Mouse (Mus musculus): ENCODE results near the gene Slc26a6. TPM values are rescaled to one million over a fixed set of nuclear protein-coding genes. Genes with fewer than 3 reads are reported as not detected.

Gene Slc26a6
- polyA plus RNA-seq (2014; fragmentation: Nextera tagmentation; extraction: Ambion mirVana), result 12.5 and 13.5 TPM in 2 replicates

DNA sequence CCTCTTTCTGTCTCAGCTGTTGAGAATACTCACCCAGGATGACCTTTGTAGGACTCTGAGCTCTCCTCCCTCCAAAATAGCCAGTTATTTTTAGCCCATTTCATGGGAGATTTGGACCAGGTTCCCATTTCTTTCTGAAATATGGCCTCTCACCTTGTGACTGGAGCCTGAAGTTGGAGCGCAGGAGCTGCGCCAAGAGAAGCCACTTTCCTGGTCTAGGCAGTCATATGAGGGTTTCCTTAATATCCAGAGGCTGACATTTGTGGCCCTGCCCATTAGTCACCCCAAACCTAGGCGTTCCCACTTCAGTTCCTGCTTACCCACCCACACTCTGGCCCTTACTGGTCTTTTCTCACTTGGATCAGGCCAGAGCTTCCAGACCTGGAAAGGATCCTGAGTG is at the start of gene Slc26a6:
TSS of gene Slc26a6 (plus strand) at position 308 of the 400 bp plus-strand sequence.
- DNase-seq (ENCODE audit: low spot score) (no peak), ATAC-seq (ENCODE audit: insufficient number of reproducible peaks, low FRiP score, low TSS enrichment, low read depth) (no peak)
- no peaks in the 10 kb centered on the region for H3K36me3 ChIP-seq (ENCODE audit: control insufficient read depth, insufficient read depth, low read length)
- peaks cover 7% of the 10 kb centered on the region; the same call in 1 of the 2 replicates for H3K4me1 ChIP-seq (ENCODE audit: control insufficient read depth, insufficient read depth, low read length)
- H3K27me3 ChIP-seq (ENCODE audit: control insufficient read depth, insufficient read depth, low read length), result no peaks in the 10 kb centered on the region
- H3K9me3 ChIP-seq (ENCODE audit: control insufficient read depth, low read length), result no peaks in the 10 kb centered on the region
- H3K4me3 ChIP-seq (ENCODE audit: low read depth, low read length), result peak within 1 kb of the TSS; percentile 74
- H3K27ac ChIP-seq (replicated peaks; ENCODE audit: low read depth, low read length), result peak within 1 kb of the TSS; percentile 74
- WGBS, result 93% methylated on average over 3 of the region's 3 CpGs
- peak within 1 kb of the TSS; percentile 63 for H3K9ac ChIP-seq (ENCODE audit: low read length)
- peak within 1 kb of the TSS; percentile 89 for H3K4me2 ChIP-seq (ENCODE audit: low read depth, severe bottlenecking)

DNA sequence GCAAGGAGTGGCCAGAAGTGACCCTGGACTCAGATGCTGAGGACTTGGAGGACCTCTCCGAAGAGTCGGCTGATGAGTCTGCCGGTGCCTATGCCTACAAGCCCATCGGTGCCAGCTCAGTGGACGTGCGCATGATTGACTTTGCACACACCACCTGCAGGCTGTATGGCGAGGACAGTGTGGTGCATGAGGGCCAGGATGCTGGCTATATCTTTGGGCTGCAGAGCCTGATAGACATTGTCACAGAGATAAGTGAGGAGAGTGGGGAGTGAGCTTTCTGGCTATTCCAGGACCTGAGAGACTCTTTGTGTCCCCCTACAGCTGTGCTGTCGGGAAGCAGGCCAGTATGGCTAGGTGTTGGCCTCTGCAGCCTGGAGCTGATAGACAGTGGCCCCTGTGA is 47.3 kb upstream of the Slc26a6 start:
- Histone ChIP-seq H3K9ac (ENCODE audit: low read length) (no peak overlapping the region), H3K4me2 (ENCODE audit: low read depth, severe bottlenecking) (no peak overlapping the region), H3K27ac (replicated peaks; ENCODE audit: low read depth, low read length) (no peak overlapping the region), H3K36me3 (ENCODE audit: control insufficient read depth, insufficient read depth, low read length) (peaks cover 12% of the 10 kb centered on the region), H3K9me3 (ENCODE audit: control insufficient read depth, low read length) (no peaks in the 10 kb centered on the region), H3K27me3 (ENCODE audit: control insufficient read depth, insufficient read depth, low read length) (no peaks in the 10 kb centered on the region), H3K4me3 (ENCODE audit: low read depth, low read length) (no peak overlapping the region), H3K4me1 (ENCODE audit: control insufficient read depth, insufficient read depth, low read length) (no peaks in the 10 kb centered on the region)
- DNase-seq (ENCODE audit: low spot score) (no peak), ATAC-seq (ENCODE audit: insufficient number of reproducible peaks, low FRiP score, low TSS enrichment, low read depth) (no peak)
- 93% methylated on average over 8 of the region's 8 CpGs for WGBS

DNA sequence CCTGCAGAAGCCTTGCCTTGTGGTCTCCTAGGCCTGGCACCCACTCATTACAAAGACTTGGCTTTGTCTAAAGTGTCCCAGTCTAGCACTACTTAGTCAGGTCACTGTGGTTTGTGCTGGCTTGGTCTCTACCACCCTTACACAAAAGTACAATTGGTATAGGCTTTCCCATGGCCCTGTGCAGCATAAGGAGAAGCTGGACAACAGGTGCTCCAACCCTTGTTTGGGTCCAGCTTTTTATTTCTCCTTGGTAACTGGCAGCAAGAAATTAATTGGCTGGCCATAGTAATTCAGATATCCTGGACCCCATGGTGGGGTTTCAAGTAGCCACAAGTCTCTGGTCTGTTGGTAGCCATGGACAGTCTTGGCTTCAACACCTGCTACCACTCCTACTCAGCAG is 46.7 kb upstream of the Slc26a6 start:
- ATAC-seq (ENCODE audit: insufficient number of reproducible peaks, low FRiP score, low TSS enrichment, low read depth), result no peak
- no peaks in the 10 kb centered on the region for H3K9me3 ChIP-seq (ENCODE audit: control insufficient read depth, low read length)
- no peak overlapping the region for H3K27ac ChIP-seq (replicated peaks; ENCODE audit: low read depth, low read length)
- H3K9ac ChIP-seq (ENCODE audit: low read length), result no peak overlapping the region
- H3K36me3 ChIP-seq (ENCODE audit: control insufficient read depth, insufficient read depth, low read length), result peaks cover 12% of the 10 kb centered on the region
- H3K4me1 ChIP-seq (ENCODE audit: control insufficient read depth, insufficient read depth, low read length), result no peaks in the 10 kb centered on the region
- no peak for DNase-seq (ENCODE audit: low spot score)
- H3K4me3 ChIP-seq (ENCODE audit: low read depth, low read length), result no peak overlapping the region
- no peaks in the 10 kb centered on the region for H3K27me3 ChIP-seq (ENCODE audit: control insufficient read depth, insufficient read depth, low read length)
- no peak overlapping the region for H3K4me2 ChIP-seq (ENCODE audit: low read depth, severe bottlenecking)

DNA sequence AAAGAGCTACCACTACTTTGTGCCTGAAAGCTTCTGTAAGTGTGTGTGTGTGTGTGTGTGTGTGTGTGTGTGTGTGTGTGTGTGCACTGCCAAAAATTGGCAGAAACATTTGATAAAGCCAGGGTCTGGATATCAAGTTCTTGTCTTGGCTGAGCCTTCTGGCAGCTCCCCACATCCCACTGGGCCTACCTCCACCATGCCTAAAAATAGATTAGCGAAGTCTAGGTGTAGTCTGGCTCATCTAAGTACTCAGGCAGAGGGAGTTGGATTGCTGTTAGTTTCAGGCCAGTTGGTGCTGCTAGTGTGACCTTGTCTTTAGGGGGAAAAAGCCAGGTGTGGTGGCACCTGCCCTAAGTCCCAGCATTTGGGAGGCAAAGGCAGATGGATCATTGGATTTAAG is 46.3 kb upstream of the Slc26a6 start:
- no peaks in the 10 kb centered on the region for H3K27me3 ChIP-seq (ENCODE audit: control insufficient read depth, insufficient read depth, low read length)
- H3K9ac ChIP-seq (ENCODE audit: low read length), result no peak overlapping the region
- H3K4me2 ChIP-seq (ENCODE audit: low read depth, severe bottlenecking), result no peak overlapping the region
- H3K4me3 ChIP-seq (ENCODE audit: low read depth, low read length), result no peak overlapping the region
- H3K27ac ChIP-seq (replicated peaks; ENCODE audit: low read depth, low read length), result no peak overlapping the region
- WGBS, result 95% methylated on average over 1 of the region's 1 CpGs
- H3K36me3 ChIP-seq (ENCODE audit: control insufficient read depth, insufficient read depth, low read length), result peaks cover 12% of the 10 kb centered on the region
- no peaks in the 10 kb centered on the region for H3K4me1 ChIP-seq (ENCODE audit: control insufficient read depth, insufficient read depth, low read length)
- DNase-seq (ENCODE audit: low spot score) (no peak), ATAC-seq (ENCODE audit: insufficient number of reproducible peaks, low FRiP score, low TSS enrichment, low read depth) (no peak)
- no peaks in the 10 kb centered on the region for H3K9me3 ChIP-seq (ENCODE audit: control insufficient read depth, low read length)

- Histone ChIP-seq H3K4me2 (ENCODE audit: low read depth, severe bottlenecking) (no peak overlapping the region; the same call in 1 of the 2 replicates), H3K4me3 (ENCODE audit: low read depth, low read length) (no peak overlapping the region), H3K4me1 (ENCODE audit: control insufficient read depth, insufficient read depth, low read length) (no peaks in the 10 kb centered on the region), H3K36me3 (ENCODE audit: control insufficient read depth, insufficient read depth, low read length) (peaks cover 14% of the 10 kb centered on the region), H3K9ac (ENCODE audit: low read length) (no peak overlapping the region), H3K9me3 (ENCODE audit: control insufficient read depth, low read length) (no peaks in the 10 kb centered on the region), H3K27me3 (ENCODE audit: control insufficient read depth, insufficient read depth, low read length) (no peaks in the 10 kb centered on the region), H3K27ac (replicated peaks; ENCODE audit: low read depth, low read length) (no peak overlapping the region)
- peak; percentile 39 for DNase-seq (ENCODE audit: low spot score)
- WGBS, result 80% methylated on average over 5 of the region's 5 CpGs
- peak; percentile 33; the same call in 1 of the 2 replicates for ATAC-seq (ENCODE audit: insufficient number of reproducible peaks, low FRiP score, low TSS enrichment, low read depth)
These were observed 45.4 kb upstream of the Slc26a6 start for GRCm38 (mm10) chr9:108807674-108808073.

DNA sequence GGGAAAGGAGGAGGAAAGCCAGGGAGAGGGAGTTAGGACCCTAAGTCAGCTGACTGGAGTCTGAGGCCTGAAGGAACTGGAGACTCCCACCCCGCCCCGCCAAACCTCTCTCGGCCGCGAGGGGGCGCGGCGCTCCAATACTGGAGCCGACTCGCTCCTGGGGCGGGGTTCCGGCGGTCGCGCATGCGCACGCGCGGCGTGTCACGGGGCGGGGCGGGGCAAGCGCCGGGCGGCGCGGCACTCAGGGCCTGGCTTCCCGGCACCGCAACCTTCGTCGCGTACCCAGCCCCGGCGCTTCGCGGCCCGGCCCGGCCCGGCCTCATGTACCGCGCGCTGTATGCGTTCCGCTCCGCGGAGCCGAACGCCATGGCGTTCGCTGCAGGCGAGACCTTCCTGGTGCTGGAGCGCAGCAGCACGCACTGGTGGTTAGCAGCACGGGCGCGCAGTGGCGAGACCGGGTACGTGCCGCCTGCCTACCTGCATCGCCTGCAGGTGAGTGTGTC is 44.9 kb upstream of the Slc26a6 start, which contains the start of gene Nckipsd:
TSS of gene Nckipsd (plus strand) at position 206 of the 503 bp plus-strand sequence.
- H3K27me3 ChIP-seq (ENCODE audit: control insufficient read depth, insufficient read depth, low read length), result no peaks in the 10 kb centered on the region
- WGBS, result under 1% methylated on average over 58 of the region's 62 CpGs
- H3K4me3 ChIP-seq (ENCODE audit: low read depth, low read length), result peak within 1 kb of the TSS; percentile 70
- peak within 1 kb of the TSS; percentile 91 for H3K4me2 ChIP-seq (ENCODE audit: low read depth, severe bottlenecking)
- DNase-seq (ENCODE audit: low spot score), result peak; percentile 99
- no peaks in the 10 kb centered on the region for H3K9me3 ChIP-seq (ENCODE audit: control insufficient read depth, low read length)
- ATAC-seq (ENCODE audit: insufficient number of reproducible peaks, low FRiP score, low TSS enrichment, low read depth), result peak; percentile 86
- peaks cover 14% of the 10 kb centered on the region for H3K36me3 ChIP-seq (ENCODE audit: control insufficient read depth, insufficient read depth, low read length)
- no peaks in the 10 kb centered on the region for H3K4me1 ChIP-seq (ENCODE audit: control insufficient read depth, insufficient read depth, low read length)
- peak within 1 kb of the TSS; percentile 83 for H3K9ac ChIP-seq (ENCODE audit: low read length)
- no peak within 1 kb of the TSS for H3K27ac ChIP-seq (replicated peaks; ENCODE audit: low read depth, low read length)

DNA sequence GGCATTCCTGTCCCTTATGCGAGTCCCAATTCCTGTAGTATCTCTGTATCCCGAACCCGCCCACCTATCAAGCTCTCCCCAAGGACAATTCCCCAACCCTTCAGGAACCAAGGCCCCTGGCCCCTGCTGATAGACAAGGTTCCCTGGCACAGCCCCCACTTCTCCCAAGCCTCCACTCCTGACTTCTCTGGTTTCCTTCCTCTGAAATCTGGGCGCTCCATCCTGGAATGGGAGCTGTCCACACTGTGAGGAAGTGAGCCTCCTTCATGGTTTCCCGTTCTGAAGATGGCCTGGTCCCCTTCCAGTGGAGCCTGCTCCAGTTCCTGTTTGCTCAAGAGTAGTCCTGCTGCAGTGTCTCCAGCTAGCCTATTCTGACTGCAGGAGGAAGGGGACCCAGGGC is 43.9 kb upstream of the Slc26a6 start:
- WGBS, result 57% methylated on average over 5 of the region's 5 CpGs
- Histone ChIP-seq H3K27me3 (ENCODE audit: control insufficient read depth, insufficient read depth, low read length) (no peaks in the 10 kb centered on the region), H3K27ac (replicated peaks; ENCODE audit: low read depth, low read length) (no peak overlapping the region), H3K4me1 (ENCODE audit: control insufficient read depth, insufficient read depth, low read length) (no peaks in the 10 kb centered on the region), H3K36me3 (ENCODE audit: control insufficient read depth, insufficient read depth, low read length) (peaks cover 14% of the 10 kb centered on the region), H3K4me3 (ENCODE audit: low read depth, low read length) (peak overlapping the region; percentile 70), H3K9me3 (ENCODE audit: control insufficient read depth, low read length) (no peaks in the 10 kb centered on the region), H3K9ac (ENCODE audit: low read length) (no peak overlapping the region), H3K4me2 (ENCODE audit: low read depth, severe bottlenecking) (peak overlapping the region; percentile 91; the same call in 1 of the 2 replicates)
- DNase-seq (ENCODE audit: low spot score), result no peak
- no peak for ATAC-seq (ENCODE audit: insufficient number of reproducible peaks, low FRiP score, low TSS enrichment, low read depth)

- no peaks in the 10 kb centered on the region for H3K27me3 ChIP-seq (ENCODE audit: control insufficient read depth, insufficient read depth, low read length)
- no peak overlapping the region for H3K4me2 ChIP-seq (ENCODE audit: low read depth, severe bottlenecking)
- no peak overlapping the region for H3K4me3 ChIP-seq (ENCODE audit: low read depth, low read length)
- no peaks in the 10 kb centered on the region for H3K9me3 ChIP-seq (ENCODE audit: control insufficient read depth, low read length)
- H3K27ac ChIP-seq (replicated peaks; ENCODE audit: low read depth, low read length), result no peak overlapping the region
- no peak overlapping the region for H3K9ac ChIP-seq (ENCODE audit: low read length)
- no peaks in the 10 kb centered on the region for H3K4me1 ChIP-seq (ENCODE audit: control insufficient read depth, insufficient read depth, low read length)
- ATAC-seq (ENCODE audit: insufficient number of reproducible peaks, low FRiP score, low TSS enrichment, low read depth) (no peak), DNase-seq (ENCODE audit: low spot score) (no peak)
- WGBS, result 87% methylated on average over 6 of the region's 6 CpGs
- H3K36me3 ChIP-seq (ENCODE audit: control insufficient read depth, insufficient read depth, low read length), result peaks cover 14% of the 10 kb centered on the region
These were observed 43.4 kb upstream of the Slc26a6 start for GRCm38 (mm10) chr9:108809723-108810122.

DNA sequence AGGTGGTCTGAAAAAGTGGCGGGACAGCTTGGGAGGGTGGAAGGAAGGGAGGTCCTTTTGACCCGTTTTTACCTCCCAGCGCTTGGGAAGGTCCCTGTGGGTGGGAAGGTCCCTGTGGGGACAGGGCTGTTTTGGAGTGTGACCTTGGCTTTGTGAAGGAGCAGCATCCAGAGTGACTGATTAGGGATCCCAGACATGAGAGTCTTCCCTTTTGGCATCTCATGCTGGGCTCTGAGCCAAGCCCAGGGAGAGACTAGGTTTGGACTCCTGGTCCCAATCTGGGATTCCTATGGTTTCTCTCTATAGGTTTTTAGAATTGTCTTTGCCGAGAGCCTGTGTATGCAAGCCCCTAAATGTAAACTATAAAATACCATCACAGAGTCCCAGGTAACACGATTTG is 42.6 kb upstream of the Slc26a6 start:
- H3K27ac ChIP-seq (replicated peaks; ENCODE audit: low read depth, low read length), result no peak overlapping the region
- H3K36me3 ChIP-seq (ENCODE audit: control insufficient read depth, insufficient read depth, low read length), result peaks cover 16% of the 10 kb centered on the region
- H3K4me3 ChIP-seq (ENCODE audit: low read depth, low read length), result no peak overlapping the region
- DNase-seq (ENCODE audit: low spot score), result no peak
- no peak overlapping the region for H3K9ac ChIP-seq (ENCODE audit: low read length)
- H3K9me3 ChIP-seq (ENCODE audit: control insufficient read depth, low read length), result no peaks in the 10 kb centered on the region
- no peaks in the 10 kb centered on the region for H3K27me3 ChIP-seq (ENCODE audit: control insufficient read depth, insufficient read depth, low read length)
- no peaks in the 10 kb centered on the region for H3K4me1 ChIP-seq (ENCODE audit: control insufficient read depth, insufficient read depth, low read length)
- H3K4me2 ChIP-seq (ENCODE audit: low read depth, severe bottlenecking), result no peak overlapping the region
- WGBS, result 83% methylated on average over 5 of the region's 5 CpGs
- ATAC-seq (ENCODE audit: insufficient number of reproducible peaks, low FRiP score, low TSS enrichment, low read depth), result no peak
